Mouse (Mus musculus) left cerebral cortex, adult 2 months (tissue): ENCODE measurements around the gene Thsd7a. TPM values are rescaled to one million over a fixed set of nuclear protein-coding genes. Genes with fewer than 3 reads are reported as not detected.

Experiments
- DNase-seq, 2 experiments: peaks; one replicate each; pipeline ENCODE4 v3.0.0; 2021 to 2022; ENCODE audit warnings: low spot score in 2 of 2, mixed read lengths in 1 of 2; ENCODE audit errors: extremely low spot score in 1 of 2
- H3K27ac ChIP-seq: fragments of 200-600 bp; 2 replicates; pipeline ENCODE4 v1.8.1; 2022
- H3K4me3 ChIP-seq: fragments of 200-600 bp; 2 replicates; pipeline ENCODE4 v1.8.1; 2022
- CTCF ChIP-seq: fragments of 200-600 bp; IDR thresholded peaks from 2 replicates; pipeline ENCODE4 v1.8.1; 2022; ENCODE audit warnings: antibody characterized with exemption, mild to moderate bottlenecking, moderate library complexity
- intact Hi-C: fragments of 180-260 bp; cut with DNase I; formaldehyde crosslinking; loops from one replicate; pipeline ENCODE4 v1.15.1; 2025
- total RNA-seq, 2 experiments: library from RNA; stranded (reverse); gene quantifications; 2 replicates each; pipeline ENCODE4 v1.2.3; 2021

The Thsd7a gene
- total RNA-seq, 2 experiments from 2014 or later: 36.7 to 41.9 TPM

- TF ChIP-seq CTCF: no peak
- Histone ChIP-seq H3K4me3 (no peak overlapping the region), H3K27ac (no peak overlapping the region)
- DNase-seq: no peak
- intact Hi-C loops: no loop called here
Observed at GRCm38 (mm10) chr6:12439561-12439960, 309.6 kb downstream of the Thsd7a start.

DNA sequence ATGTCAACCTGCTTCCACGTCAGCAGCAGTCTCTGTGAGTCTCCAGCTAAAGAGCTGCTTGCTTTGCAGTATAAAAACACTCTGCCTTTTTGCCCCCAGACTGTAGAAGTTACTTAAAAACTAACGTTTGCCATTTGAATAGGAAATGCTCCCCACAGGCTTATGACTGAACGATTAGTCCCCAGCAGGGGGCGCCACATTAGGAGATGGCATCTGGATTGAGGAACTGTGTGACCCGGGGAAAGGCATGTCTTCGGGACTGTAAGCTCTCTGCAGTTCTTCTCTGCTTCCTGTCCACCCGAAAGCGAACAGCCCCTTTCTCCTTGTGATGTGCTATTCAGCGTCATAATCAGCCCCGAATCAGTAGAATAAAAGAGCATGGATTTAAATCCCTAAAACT, 330.1 kb downstream of the Thsd7a start:
- TF ChIP-seq CTCF: peak; percentile 11
- intact Hi-C loops: no loop called here
- Histone ChIP-seq H3K27ac (no peak overlapping the region), H3K4me3 (no peak overlapping the region)
- DNase-seq: no peak

DNA sequence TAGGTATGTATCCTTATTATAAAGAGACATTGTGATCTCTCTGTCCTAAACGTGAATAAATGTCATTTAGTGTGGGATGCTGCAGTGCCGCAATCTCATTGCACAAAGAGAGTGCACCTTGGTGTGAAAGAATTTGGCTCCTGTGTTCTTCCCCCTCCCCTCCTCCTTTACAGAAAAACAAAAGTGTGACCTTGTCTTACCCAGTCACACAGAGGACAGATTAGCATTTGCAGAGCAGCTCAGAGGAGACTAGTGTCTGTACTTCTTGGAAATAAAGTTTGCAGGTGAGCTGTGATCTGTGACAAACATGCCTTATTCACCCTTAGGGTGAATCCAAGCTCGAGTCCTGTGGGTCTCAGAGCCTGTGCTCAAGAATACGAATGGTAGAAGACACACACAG, 332.2 kb downstream of the Thsd7a start:
- no peak for TF ChIP-seq CTCF
- H3K27ac ChIP-seq: no peak overlapping the region
- intact Hi-C loops: no loop called here

GRCm38 (mm10) chr6:12404441-12404840, 344.8 kb downstream of the Thsd7a start:
- Histone ChIP-seq H3K4me3 (no peak overlapping the region), H3K27ac (no peak overlapping the region)
- TF ChIP-seq CTCF: no peak
- no peak for DNase-seq
- intact Hi-C loops: no loop called here

More for the DNA sequence above, 332.2 kb downstream of the Thsd7a start:
- DNase-seq: no peak
- H3K4me3 ChIP-seq: no peak overlapping the region

- no peak for DNase-seq
- intact Hi-C loops: no loop called here
- TF ChIP-seq CTCF: no peak
- Histone ChIP-seq H3K4me3 (no peak overlapping the region), H3K27ac (no peak overlapping the region)
Observed at GRCm38 (mm10) chr6:12402996-12403395, 346.2 kb downstream of the Thsd7a start.

DNA sequence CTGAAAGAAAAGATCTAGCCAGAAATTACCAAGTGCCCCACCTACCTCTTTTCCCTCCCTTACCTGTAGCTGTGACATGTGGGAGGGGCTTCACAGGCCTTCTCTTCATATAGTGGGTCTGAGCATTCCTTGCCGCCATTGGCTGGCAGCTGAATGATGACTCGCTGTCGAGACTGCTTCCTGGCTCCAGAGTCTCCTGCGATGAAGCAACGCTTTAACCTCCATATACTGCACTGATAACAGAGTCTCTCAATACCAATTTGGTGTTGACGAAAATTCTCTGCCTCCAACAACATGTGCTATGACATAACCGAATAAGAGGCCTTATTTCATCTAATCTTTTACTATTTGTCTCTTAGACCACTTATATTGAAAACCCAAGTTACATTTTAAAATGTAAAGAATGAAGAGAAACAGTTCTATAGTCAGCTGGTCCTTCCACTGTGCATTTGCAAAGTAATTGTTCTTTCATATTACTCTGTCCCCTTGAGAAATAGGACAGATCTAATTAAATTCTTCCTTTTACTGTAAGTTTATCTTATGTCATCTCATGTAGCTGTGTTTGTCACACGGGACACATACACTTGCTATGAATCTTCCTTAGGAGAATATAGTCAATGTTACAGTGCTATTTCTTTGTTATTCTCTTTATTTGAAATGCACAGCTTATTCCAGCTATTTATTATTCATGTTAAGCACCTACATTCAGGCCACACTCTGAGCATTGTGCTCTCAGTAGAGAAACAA, 351.3 kb downstream of the Thsd7a start:
- H3K4me3 ChIP-seq: no peak overlapping the region
- no peak for DNase-seq
- intact Hi-C loops: no loop called here
- no peak for TF ChIP-seq CTCF
- H3K27ac ChIP-seq: no peak overlapping the region

GRCm38 (mm10) chr6:12393574-12394380, 355.4 kb downstream of the Thsd7a start:
- intact Hi-C loops: no loop called here
- Histone ChIP-seq H3K4me3 (no peak overlapping the region), H3K27ac (no peak overlapping the region)
- no peak for DNase-seq
- no peak for TF ChIP-seq CTCF

DNA sequence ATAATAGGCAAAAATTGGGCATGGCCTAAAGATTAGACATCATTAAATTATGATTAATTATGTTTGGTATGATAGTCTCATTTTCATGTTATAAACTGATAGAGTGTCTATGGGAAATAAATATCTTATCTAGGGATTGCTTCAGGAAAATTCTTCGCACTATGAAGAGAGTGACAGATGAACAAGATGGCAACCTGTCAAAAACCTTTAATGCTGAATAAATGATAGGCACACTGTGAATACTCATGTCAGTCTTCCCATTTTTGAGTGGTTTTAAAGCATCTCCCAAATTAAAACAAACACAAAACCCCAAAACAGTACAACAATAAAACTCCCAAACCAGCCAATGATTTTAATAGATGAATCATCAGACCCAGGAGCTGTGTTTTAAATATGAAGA, 362.5 kb downstream of the Thsd7a start:
- no peak for DNase-seq
- TF ChIP-seq CTCF: no peak
- H3K27ac ChIP-seq: no peak overlapping the region
- intact Hi-C loops: no loop called here
- no peak overlapping the region for H3K4me3 ChIP-seq

DNA sequence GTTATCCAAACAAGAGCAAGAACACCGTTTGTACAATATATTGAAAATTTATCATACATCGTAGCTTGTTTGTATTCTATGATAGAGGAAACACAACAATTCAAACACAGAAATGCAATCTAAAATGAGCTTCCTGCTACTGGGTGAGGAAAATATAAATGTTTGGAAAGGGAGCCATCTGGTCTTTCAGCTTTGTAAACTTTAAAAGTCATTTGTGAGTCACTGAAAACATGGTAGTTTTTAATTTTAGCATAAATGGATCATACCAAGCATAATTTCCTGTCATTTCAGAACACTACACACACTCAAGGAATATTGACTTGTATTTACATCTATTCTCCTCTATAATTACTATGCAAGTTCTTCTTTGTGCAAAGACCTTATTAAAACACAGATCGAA, 363.6 kb downstream of the Thsd7a start:
- Histone ChIP-seq H3K4me3 (no peak overlapping the region), H3K27ac (no peak overlapping the region)
- intact Hi-C loops: no loop called here
- TF ChIP-seq CTCF: no peak
- no peak for DNase-seq

- intact Hi-C loops: no loop called here
- Histone ChIP-seq H3K4me3 (no peak overlapping the region), H3K27ac (no peak overlapping the region)
- TF ChIP-seq CTCF: no peak
- DNase-seq: peak; percentile 36 to 44
Observed at GRCm38 (mm10) chr6:12381136-12381778, 368.0 kb downstream of the Thsd7a start.

- Histone ChIP-seq H3K27ac (no peak overlapping the region), H3K4me3 (no peak overlapping the region)
- TF ChIP-seq CTCF: no peak
- intact Hi-C loops: no loop called here
- DNase-seq: no peak
Observed at GRCm38 (mm10) chr6:12380717-12381116, 368.5 kb downstream of the Thsd7a start.

GRCm38 (mm10) chr6:12358737-12359136, 390.5 kb downstream of the Thsd7a start:
- H3K27ac ChIP-seq: no peak overlapping the region
- no peak overlapping the region for H3K4me3 ChIP-seq
- intact Hi-C loops: no loop called here
- TF ChIP-seq CTCF: no peak
- DNase-seq: no peak
